Mouse (Mus musculus) megakaryocyte-erythroid progenitor cell, adult 5-6 weeks (primary cell): ENCODE results near the gene Eftud2. TPM values are rescaled to one million over a fixed set of nuclear protein-coding genes. Genes with fewer than 3 reads are reported as not detected.

Source experiments
- ATAC-seq: replicated peaks from 2 replicates; pipeline ENCODE4 v1.8.0; 2016; ENCODE audit warnings: mild to moderate bottlenecking, inconsistent platforms; ENCODE audit not compliant: severe bottlenecking, poor library complexity, low FRiP score, low TSS enrichment
- total RNA-seq, 2 experiments: library from RNA; stranded (forward) in 1 of 2; stranded (reverse) in 1 of 2; fragments of 200-1000, 215-1000 nt in 1 of 2; fragments of >200 nt in 1 of 2; fragmentation: Nextera tagmentation in 1 of 2; gene quantifications; 2 replicates each; pipeline ENCODE4 v1.2.3; 2014 to 2017

The Eftud2 gene
- total RNA-seq, 2 experiments from 2014 or later: 171 to 342 TPM

DNA sequence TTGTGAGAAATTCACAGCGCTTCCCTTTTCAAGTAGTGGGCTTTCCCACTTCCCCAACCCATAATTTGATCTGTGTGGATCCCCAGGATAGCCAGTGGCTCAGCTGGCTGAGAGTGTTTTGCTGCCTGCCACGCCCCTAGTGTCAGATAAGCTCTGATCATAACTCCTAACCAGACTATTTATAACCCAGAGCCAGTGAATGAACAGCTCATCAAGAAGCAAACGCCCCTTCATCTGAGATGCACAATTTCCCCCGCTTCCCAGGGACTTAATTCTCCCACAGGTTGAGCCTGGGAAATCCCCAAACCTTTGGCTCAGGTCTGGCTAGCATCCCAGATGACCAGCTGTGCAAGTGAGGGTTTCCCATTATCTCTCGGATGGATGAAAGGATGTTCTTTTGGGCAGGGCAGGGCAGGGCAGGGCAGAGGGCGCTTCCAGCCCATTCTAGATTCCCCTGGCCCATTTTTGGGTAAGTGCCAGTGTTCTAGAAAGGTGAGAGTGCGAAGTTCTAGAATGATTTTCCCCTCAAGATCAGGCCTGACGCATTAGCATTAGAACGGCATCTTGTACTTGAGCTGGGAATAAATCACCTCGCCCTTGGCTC, 3.9 kb upstream of the Eftud2 start, which contains the start of gene Fam187a:
Gene Fam187a (plus strand): TSS at position 554 of the 604 bp plus-strand sequence.
- no peak for ATAC-seq

- ATAC-seq: peak; percentile 29; the same call in 1 of the 2 replicates
Observed at GRCm38 (mm10) chr11:102881314-102882198, 771 bp upstream of the Eftud2 start.

DNA sequence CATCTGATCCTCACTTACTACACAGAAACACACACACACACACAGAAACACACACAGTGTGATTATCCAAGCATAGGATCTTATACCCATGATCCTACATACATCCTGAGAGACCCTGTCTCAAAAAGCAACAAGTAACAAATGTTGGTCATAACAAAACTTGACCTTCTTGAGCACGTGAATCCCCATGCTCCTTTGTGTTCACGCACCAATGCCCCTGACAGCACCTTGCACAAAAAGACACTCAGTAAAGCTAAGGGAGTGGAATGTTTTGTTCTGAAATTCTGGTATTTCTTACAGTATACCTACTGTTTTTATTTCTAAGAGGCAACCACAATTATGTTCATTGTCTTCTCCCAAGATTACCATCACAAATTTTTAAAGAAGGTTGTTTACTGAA, 1.2 kb downstream of the Eftud2 start:
- no peak for ATAC-seq

- ATAC-seq: no peak
Observed at GRCm38 (mm10) chr11:102874801-102875334, 5.9 kb downstream of the Eftud2 start.

DNA sequence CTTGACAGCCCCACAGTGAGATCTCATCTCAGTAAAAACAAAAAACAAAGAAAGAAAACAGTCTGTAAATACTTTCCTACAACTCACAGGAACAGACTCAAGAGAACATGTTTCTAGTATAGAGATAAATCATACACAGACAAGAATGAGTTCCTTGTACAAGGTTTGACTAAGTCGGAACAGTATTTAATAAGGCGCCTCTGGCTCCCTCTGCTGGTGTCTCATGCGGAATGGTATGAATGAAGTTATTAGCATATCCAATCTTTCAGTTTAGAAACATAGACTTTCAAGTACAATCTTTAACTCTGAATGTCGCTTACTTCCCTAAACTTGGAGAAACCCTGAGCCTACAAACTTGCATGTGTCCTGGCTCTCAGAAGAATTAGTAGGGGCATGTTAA, 16.5 kb downstream of the Eftud2 start:
- ATAC-seq: peak; percentile 64; the same call in 1 of the 2 replicates

- no peak for ATAC-seq
Observed at GRCm38 (mm10) chr11:102859933-102860332, 20.9 kb downstream of the Eftud2 start.

- no peak for ATAC-seq
Observed at GRCm38 (mm10) chr11:102858951-102859350, 21.8 kb downstream of the Eftud2 start.

DNA sequence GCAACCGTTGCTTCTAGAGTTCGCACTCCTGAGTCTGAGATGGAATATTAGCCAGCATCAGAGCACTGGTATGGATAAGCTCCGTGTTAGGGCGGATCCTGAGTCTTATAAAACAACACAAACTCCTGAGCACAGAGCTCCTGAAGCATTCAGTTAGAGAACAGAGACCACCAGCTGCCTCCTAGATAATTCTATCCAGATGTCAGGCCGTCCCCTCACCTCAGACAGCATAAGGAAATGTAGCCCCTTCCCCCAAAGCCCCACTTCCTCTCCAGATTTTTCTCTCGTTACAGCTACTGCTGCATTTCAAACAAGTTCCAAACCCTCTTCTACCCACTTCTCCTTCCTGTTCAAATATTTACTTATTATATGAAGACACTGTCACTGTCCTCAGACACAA, 24.8 kb downstream of the Eftud2 start:
- no peak for ATAC-seq

DNA sequence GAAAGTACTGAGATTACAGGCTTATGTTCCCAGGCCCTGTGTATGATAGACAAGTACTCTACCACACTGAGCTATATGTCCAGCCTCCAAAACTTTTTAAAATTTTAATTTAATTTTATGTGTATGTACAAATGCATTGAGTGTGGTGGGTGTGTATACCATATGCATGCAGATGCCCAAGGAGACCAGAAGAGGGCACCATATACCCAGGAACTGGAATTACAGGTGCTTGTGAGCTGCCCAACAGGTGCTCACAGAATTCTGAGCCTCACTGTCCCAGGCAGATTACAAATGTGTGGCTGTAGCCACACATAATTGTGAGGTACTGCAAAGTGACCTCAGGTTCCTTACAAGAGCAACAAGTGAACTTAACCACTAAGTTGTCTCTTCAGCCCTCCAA, 27.0 kb downstream of the Eftud2 start:
- ATAC-seq: peak; percentile 47; the same call in 1 of the 2 replicates

DNA sequence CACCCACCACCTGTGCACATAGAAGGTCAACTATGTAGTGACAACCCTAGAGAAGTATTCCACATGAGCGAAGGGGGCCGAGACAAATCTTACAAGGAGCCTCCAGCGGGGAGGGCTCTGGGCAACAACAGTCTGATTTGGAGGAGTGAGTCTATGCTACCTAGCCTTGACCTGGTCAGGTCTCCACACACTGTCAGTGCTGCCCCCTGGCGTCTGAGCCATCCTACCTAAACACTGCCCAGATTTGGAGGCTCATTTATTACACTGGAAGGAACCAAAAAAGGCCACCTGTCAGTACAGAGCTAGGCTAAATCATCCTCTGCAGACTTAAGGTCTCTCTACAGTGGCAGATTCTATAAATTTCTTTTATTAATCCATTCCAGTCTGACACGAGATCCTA, 28.9 kb downstream of the Eftud2 start:
- ATAC-seq: no peak

DNA sequence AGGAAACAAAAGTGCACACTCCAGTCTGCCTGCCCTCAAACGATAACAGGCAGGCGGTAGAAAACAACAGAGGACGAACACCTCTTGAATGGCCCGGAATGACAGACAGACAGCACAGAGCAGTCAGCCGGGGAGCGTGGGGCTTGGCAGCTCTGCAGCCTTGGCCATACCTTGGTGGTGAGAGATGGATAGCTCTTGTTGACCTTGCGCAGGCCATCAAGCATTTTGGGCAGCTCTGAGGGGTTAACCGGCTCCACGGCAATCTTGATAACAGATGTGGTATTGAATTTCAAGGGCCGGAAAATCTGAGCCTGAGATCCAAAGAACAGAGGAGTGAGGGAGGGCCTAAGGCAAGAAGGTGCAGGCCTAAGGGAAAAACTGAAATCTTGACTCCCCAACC, 34.9 kb downstream of the Eftud2 start:
- ATAC-seq: no peak

- ATAC-seq: no peak
Observed at GRCm38 (mm10) chr11:102838616-102839150, 42.1 kb downstream of the Eftud2 start.

DNA sequence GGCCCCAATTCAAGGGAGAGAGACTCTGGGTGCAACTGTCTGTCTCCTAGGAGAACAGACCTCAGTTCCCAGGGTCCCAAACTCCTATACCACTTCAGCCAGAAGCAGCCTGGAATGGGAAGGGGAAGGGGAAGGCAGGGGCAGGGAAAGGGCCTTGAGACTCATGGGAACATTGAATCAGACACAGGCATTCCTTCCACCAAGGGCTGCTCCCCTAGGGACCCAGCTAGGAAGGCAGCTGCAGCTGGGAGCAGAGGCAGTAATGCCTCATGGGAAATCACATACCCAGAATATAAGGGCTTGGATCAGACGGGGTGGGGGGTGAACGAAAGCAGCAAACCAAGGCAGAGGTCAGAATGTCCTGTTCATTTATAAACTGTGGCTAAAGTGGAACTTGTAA, 42.7 kb downstream of the Eftud2 start:
- ATAC-seq: no peak

DNA sequence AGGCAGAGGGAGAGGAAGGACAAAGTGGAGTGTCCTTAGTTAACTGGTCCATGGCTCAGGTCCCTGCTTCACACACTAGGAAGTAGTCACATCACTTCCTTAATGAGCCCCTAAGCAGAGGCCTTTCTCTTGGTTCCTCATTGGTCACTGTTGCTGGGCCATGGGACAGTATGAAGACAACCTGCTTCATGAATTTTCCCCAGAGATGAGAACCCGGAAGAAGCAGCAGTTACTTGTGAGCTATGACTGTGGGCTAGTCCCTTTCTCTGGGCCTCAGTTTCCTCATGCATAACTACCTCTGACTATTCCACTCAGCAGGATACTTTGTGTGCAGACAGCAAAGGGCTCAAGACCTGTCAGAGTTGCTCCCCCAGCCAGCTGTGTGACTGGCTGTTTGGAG, 43.4 kb downstream of the Eftud2 start:
- no peak for ATAC-seq

GRCm38 (mm10) chr11:102836146-102836545, 44.6 kb downstream of the Eftud2 start:
- ATAC-seq: no peak

DNA sequence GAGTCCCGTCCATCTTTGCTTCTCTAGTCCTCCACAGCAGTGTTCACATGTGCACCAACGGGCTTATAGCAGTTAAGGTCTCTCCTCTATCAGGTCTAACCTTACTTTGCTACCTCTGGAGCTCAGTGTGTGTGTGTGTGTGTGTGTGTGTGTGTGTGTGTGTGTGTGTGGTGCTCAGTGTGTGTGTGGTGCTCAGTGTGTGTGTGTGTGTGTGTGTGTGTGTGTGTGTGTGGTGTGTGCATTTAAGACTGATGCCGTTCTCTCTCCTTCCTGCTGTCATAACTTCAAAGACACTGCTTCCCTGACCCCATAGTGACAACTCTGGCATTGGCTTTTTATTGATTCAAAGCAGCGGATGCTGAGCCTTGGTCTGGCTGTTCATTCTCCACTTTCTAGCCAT, 45.2 kb downstream of the Eftud2 start, which contains the start of gene Higd1b:
Gene Higd1b (plus strand): TSS at position 301 of the 400 bp plus-strand sequence.
- ATAC-seq: no peak

GRCm38 (mm10) chr11:102834219-102834618, 46.6 kb downstream of the Eftud2 start:
- no peak for ATAC-seq

GRCm38 (mm10) chr11:102832700-102833297, 48.0 kb downstream of the Eftud2 start:
- ATAC-seq: no peak

DNA sequence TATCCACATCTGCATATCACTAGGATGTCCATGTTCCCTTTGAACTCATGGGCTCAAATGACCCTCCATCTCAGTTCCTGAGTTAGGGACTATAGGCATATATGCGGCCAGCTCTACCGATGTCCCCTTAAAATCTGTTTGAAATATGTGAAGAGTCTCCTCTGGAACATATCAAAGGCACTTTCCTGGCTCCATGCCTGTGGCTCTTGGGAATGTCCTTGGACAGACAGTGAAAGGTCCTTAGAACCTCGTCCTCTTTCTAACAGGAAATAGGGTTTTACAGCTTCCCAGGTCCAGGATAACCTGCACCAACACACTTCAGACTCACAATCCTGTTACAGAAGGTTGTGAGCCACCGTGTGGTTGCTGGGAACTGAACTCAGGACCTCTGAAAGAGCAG, 50.5 kb downstream of the Eftud2 start:
- no peak for ATAC-seq

DNA sequence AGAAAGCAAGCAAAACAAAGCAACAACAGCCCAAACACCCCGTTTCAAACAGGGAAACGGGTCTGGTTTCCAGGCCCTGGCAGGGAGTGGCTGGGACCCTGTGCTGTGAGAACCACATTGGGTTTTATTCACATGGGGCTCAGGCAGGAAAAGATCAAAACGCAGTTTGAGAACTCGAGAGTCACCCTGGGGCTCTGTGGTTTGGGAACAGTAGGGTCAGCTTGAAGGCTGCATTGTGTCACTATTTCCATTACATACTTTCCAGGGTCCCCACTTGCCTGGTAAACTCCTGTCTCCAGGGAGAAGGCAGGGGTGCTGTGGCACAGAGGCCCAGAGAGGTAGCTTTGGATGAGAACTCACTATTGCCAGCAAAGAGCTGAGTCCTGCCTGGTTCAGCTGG, 53.7 kb downstream of the Eftud2 start:
- no peak for ATAC-seq
